Mouse (Mus musculus) ES-E14 (cell line): ENCODE measurements at regions not wholly inside any gene's neighbourhood (a gene's known extent, or its start where the extent isn't known, plus 50 kb on each side); places are given as distances from the start of the nearest gene placed in this dataset.

Experiments used
- CHD2 ChIP-seq: IDR thresholded peaks from 2 replicates; pipeline ENCODE4 v1.6.1; 2014; ENCODE audit warnings: mild to moderate bottlenecking, low read depth, low read length, inconsistent platforms
- MAFK ChIP-seq: IDR thresholded peaks from 2 replicates; pipeline ENCODE4 v1.6.1; 2014; ENCODE audit warnings: mild to moderate bottlenecking, low read depth, low read length, inconsistent platforms; ENCODE audit not compliant: insufficient read depth

GRCm38 (mm10) chr5:77594719-77595118, 186.9 kb upstream of the Igfbp7 start:
- TF ChIP-seq CHD2 (no peak), MAFK (no peak)
